Mouse (Mus musculus): ENCODE results near the gene Gm19426. TPM values are rescaled to one million over a fixed set of nuclear protein-coding genes. Genes with fewer than 3 reads are reported as not detected.

Gene Gm19426
- polyA plus RNA-seq, 1 experiment = 4.4 TPM

- peaks cover 32% of the 10 kb centered on the region for H3K79me3 ChIP-seq (ENCODE audit: low read depth)
- peak overlapping the region; percentile 93 for H3K4me3 ChIP-seq (ENCODE audit: insufficient read depth, poor library complexity, severe bottlenecking)
- TF ChIP-seq FOSL1 (IDR thresholded peaks at IDR 0.05; ENCODE audit: insufficient read depth, low read length, poor library complexity, severe bottlenecking) (no peak), USF1 (IDR thresholded peaks at IDR 0.05; ENCODE audit: low read depth) (no peak), CTCF (IDR thresholded peaks at IDR 0.05; ENCODE audit: control insufficient read depth, insufficient read depth, insufficient read length) (no peak), CEBPB (IDR thresholded peaks at IDR 0.05; ENCODE audit: low read depth) (no peak), MYOD1 (IDR thresholded peaks at IDR 0.05; ENCODE audit: control insufficient read depth, insufficient read length, low read depth) (no peak)
These were observed 26.8 kb downstream of the Gm19426 start for GRCm38 (mm10) chr2:84716423-84717355.

GRCm38 (mm10) chr2:84715562-84716361 is 27.7 kb downstream of the Gm19426 start:
- TF ChIP-seq MAX (IDR thresholded peaks at IDR 0.05) = peak; percentile 58
- TF ChIP-seq CTCF (IDR thresholded peaks at IDR 0.05; ENCODE audit: control insufficient read depth, insufficient read depth, insufficient read length) = no peak
- peaks cover 9% of the 10 kb centered on the region for H3K36me3 ChIP-seq (ENCODE audit: control insufficient read depth, insufficient read depth)
- peaks cover 39% of the 10 kb centered on the region for H3K79me3 ChIP-seq (ENCODE audit: low read depth)
- peaks cover 39% of the 10 kb centered on the region for H3K79me2 ChIP-seq (ENCODE audit: control insufficient read depth, insufficient read depth)
- no peaks in the 10 kb centered on the region for H3K27me3 ChIP-seq (ENCODE audit: control insufficient read depth, insufficient read depth, insufficient read length)
- peak overlapping the region; percentile 86 for H3ac ChIP-seq (ENCODE audit: control insufficient read depth, insufficient read length, low read depth)
- peak overlapping the region; percentile 93 for H3K4me3 ChIP-seq (ENCODE audit: insufficient read depth, poor library complexity, severe bottlenecking)

More at GRCm38 (mm10) chr2:84716423-84717355, 26.8 kb downstream of the Gm19426 start:
- Histone ChIP-seq H3ac (ENCODE audit: control insufficient read depth, insufficient read length, low read depth) (peak overlapping the region; percentile 86), H3K27me3 (ENCODE audit: control insufficient read depth, insufficient read depth, insufficient read length) (no peaks in the 10 kb centered on the region), H3K79me2 (ENCODE audit: control insufficient read depth, insufficient read depth) (peaks cover 30% of the 10 kb centered on the region), H3K36me3 (ENCODE audit: control insufficient read depth, insufficient read depth) (peaks cover 8% of the 10 kb centered on the region)

- TF ChIP-seq FOSL1 (IDR thresholded peaks at IDR 0.05; ENCODE audit: insufficient read depth, low read length, poor library complexity, severe bottlenecking) (no peak), MAX (IDR thresholded peaks at IDR 0.05) (peak; percentile 34), CTCF (IDR thresholded peaks at IDR 0.05; ENCODE audit: control insufficient read depth, insufficient read depth, insufficient read length) (no peak)
- H3K36me3 ChIP-seq (ENCODE audit: control insufficient read depth, insufficient read depth) = peaks cover 16% of the 10 kb centered on the region
- H3K79me3 ChIP-seq (ENCODE audit: low read depth) = peaks cover 45% of the 10 kb centered on the region
- H3K27me3 ChIP-seq (ENCODE audit: control insufficient read depth, insufficient read depth, insufficient read length) = no peaks in the 10 kb centered on the region
- peak within 1 kb of the TSS; percentile 93 for H3K4me3 ChIP-seq (ENCODE audit: insufficient read depth, poor library complexity, severe bottlenecking)
- peak within 1 kb of the TSS; percentile 88 for H3ac ChIP-seq (ENCODE audit: control insufficient read depth, insufficient read length, low read depth)
- H3K79me2 ChIP-seq (ENCODE audit: control insufficient read depth, insufficient read depth) = peaks cover 47% of the 10 kb centered on the region
These were observed 28.5 kb downstream of the Gm19426 start, which contains the start of gene Zdhhc5 for GRCm38 (mm10) chr2:84714811-84715561. Gene Zdhhc5 (minus strand): TSS chr2:84715180.

GRCm38 (mm10) chr2:84714422-84714810 is 29.0 kb downstream of the Gm19426 start:
- TF ChIP-seq MYOD1 (IDR thresholded peaks at IDR 0.05; ENCODE audit: control insufficient read depth, insufficient read length, low read depth) = no peak
- TF ChIP-seq USF1 (IDR thresholded peaks at IDR 0.05; ENCODE audit: low read depth) = no peak
- no peak for TF ChIP-seq MYOG (IDR thresholded peaks at IDR 0.05; ENCODE audit: control insufficient read depth, extremely low read depth, insufficient read length)
- no peak for TF ChIP-seq FOSL1 (IDR thresholded peaks at IDR 0.05; ENCODE audit: insufficient read depth, low read length, poor library complexity, severe bottlenecking)
- no peak for TF ChIP-seq CEBPB (IDR thresholded peaks at IDR 0.05; ENCODE audit: low read depth)
- TF ChIP-seq CTCF (IDR thresholded peaks at IDR 0.05; ENCODE audit: control insufficient read depth, insufficient read depth, insufficient read length) = no peak
- TF ChIP-seq MAX (IDR thresholded peaks at IDR 0.05) = no peak
- Histone ChIP-seq H3K27me3 (ENCODE audit: control insufficient read depth, insufficient read depth, insufficient read length) (no peaks in the 10 kb centered on the region), H3K79me3 (ENCODE audit: low read depth) (peaks cover 49% of the 10 kb centered on the region)

GRCm38 (mm10) chr2:84711898-84712297 is 31.6 kb downstream of the Gm19426 start:
- Histone ChIP-seq H3K36me3 (ENCODE audit: control insufficient read depth, insufficient read depth) (peaks cover 45% of the 10 kb centered on the region), H3K27me3 (ENCODE audit: control insufficient read depth, insufficient read depth, insufficient read length) (no peaks in the 10 kb centered on the region), H3K79me2 (ENCODE audit: control insufficient read depth, insufficient read depth) (peaks cover 78% of the 10 kb centered on the region), H3K4me3 (ENCODE audit: insufficient read depth, poor library complexity, severe bottlenecking) (no peak overlapping the region), H3ac (ENCODE audit: control insufficient read depth, insufficient read length, low read depth) (no peak overlapping the region), H3K79me3 (ENCODE audit: low read depth) (peaks cover 74% of the 10 kb centered on the region)
- TF ChIP-seq USF1 (IDR thresholded peaks at IDR 0.05; ENCODE audit: low read depth) (no peak), CTCF (IDR thresholded peaks at IDR 0.05; ENCODE audit: control insufficient read depth, insufficient read depth, insufficient read length) (no peak), MAX (IDR thresholded peaks at IDR 0.05) (no peak), MYOD1 (IDR thresholded peaks at IDR 0.05; ENCODE audit: control insufficient read depth, insufficient read length, low read depth) (no peak)

More at GRCm38 (mm10) chr2:84714422-84714810, 29.0 kb downstream of the Gm19426 start:
- peaks cover 22% of the 10 kb centered on the region for H3K36me3 ChIP-seq (ENCODE audit: control insufficient read depth, insufficient read depth)
- peak overlapping the region; percentile 93 for H3K4me3 ChIP-seq (ENCODE audit: insufficient read depth, poor library complexity, severe bottlenecking)
- H3ac ChIP-seq (ENCODE audit: control insufficient read depth, insufficient read length, low read depth) = peak overlapping the region; percentile 88
- peaks cover 53% of the 10 kb centered on the region for H3K79me2 ChIP-seq (ENCODE audit: control insufficient read depth, insufficient read depth)
